Mouse (Mus musculus): Measurements from ENCODE around the gene Gpr171. TPM values are rescaled to one million over a fixed set of nuclear protein-coding genes. Genes with fewer than 3 reads are reported as not detected.
"Not testable (repeated sequence)": the region's sequence is repeated elsewhere in the genome, so short reads cannot be mapped to it uniquely, and the experiment has no call there.

Gpr171 gene
- total RNA-seq (2014; rRNA removed): not detected in 2 replicates
- polyA plus RNA-seq (2015; fragmentation: Nextera tagmentation; extraction: Ambion mirVana): 0.58 and 0.78 TPM in 2 replicates

DNA sequence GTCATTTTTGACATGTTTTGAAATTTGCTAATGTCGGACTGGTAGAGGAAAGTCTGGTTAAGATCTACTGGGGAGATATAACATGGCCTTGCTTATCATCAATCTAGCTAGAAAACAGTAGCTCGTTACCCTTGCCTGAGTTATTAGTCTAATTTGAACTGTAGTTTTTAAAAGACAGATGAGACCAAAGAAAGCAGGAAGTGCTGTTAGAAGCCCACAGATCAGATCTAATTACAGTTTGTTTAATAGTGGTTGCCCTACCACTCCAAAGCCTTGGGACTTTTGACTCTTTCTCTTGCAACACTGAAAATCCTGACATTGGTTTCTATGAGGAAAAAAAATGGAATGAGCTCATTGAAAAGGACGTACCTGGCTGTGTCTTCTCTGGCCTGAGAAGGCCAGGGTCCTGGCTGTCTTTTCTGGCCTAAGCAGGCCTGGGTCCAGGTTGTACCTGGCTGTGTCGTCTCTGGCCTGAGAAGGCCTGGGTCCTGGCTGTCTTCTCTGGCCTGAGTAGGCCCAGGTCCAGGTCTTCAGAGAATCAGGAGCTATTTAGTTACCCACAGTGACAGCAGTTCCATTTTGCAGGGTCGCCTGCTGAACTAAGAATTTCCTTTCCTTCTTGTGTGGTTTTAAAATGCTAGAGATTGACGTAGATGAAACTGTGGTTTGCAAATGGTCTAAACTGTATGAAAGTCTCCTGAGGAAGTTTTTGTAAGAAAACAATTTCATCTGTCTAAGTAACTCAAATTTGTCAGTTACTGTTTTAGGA lies at the start of gene Gpr171:
Gpr171 (minus strand) TSS at position 604 of the 769 bp plus-strand sequence.
- 82% methylated on average over 6 of the region's 6 CpGs for WGBS
- no peak for DNase-seq (ENCODE audit: low spot score)
- no peak within 1 kb of the TSS for H3K9ac ChIP-seq (replicated peaks; ENCODE audit: low read length)
- H3K27ac ChIP-seq: no peak within 1 kb of the TSS
- H3K9me3 ChIP-seq (ENCODE audit: low read length): no peaks in the 10 kb centered on the region
- no peaks in the 10 kb centered on the region for H3K27me3 ChIP-seq (ENCODE audit: insufficient read depth, low read length)
- no peak for TF ChIP-seq CTCF (IDR thresholded peaks at IDR 0.05; ENCODE audit: low read depth)
- H3K4me1 ChIP-seq (ENCODE audit: insufficient read depth, low read length): no peaks in the 10 kb centered on the region
- no peaks in the 10 kb centered on the region for H3K36me3 ChIP-seq (ENCODE audit: insufficient read depth, low read length)
- H3K4me2 ChIP-seq (ENCODE audit: low read depth, low read length): no peak within 1 kb of the TSS
- no peak within 1 kb of the TSS for H3K4me3 ChIP-seq (ENCODE audit: low read length)
- no peak for ATAC-seq

- DNase-seq (ENCODE audit: low spot score) (no peak), ATAC-seq (no peak)
- no peaks in the 10 kb centered on the region for H3K9me3 ChIP-seq (ENCODE audit: low read length)
- no peaks in the 10 kb centered on the region for H3K36me3 ChIP-seq (ENCODE audit: insufficient read depth, low read length)
- WGBS: 95% methylated on average over 2 of the region's 2 CpGs
- H3K4me2 ChIP-seq (ENCODE audit: low read depth, low read length): no peak overlapping the region
- no peaks in the 10 kb centered on the region for H3K4me1 ChIP-seq (ENCODE audit: insufficient read depth, low read length)
- no peak overlapping the region for H3K27ac ChIP-seq
- no peaks in the 10 kb centered on the region for H3K27me3 ChIP-seq (ENCODE audit: insufficient read depth, low read length)
- H3K4me3 ChIP-seq (ENCODE audit: low read length): no peak overlapping the region
- no peak for TF ChIP-seq CTCF (IDR thresholded peaks at IDR 0.05; ENCODE audit: low read depth)
- no peak overlapping the region for H3K9ac ChIP-seq (replicated peaks; ENCODE audit: low read length)
These were observed 49.0 kb upstream of the Gpr171 start for GRCm38 (mm10) chr3:59150624-59151023.

DNA sequence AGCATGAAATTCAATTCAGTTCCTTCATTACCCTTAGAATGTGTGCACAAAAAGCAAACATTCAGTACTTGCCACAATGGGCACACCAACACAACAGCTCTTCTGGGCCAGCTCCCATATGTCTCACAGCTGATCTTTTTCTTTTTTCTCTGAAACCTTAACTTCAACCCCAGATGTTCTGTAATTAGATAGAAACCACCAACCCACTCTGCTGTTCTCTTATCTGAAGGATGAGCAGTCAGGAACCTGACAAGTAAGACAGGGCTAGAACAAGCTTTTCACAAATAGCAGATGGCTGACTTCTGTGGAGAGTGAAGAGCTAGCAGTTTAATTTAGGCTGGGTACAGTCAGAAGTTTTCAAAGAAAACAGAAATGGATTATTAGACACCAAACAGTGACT lies 48.0 kb upstream of the Gpr171 start:
- Histone ChIP-seq H3K27ac (no peak overlapping the region), H3K4me3 (ENCODE audit: low read length) (no peak overlapping the region), H3K4me1 (ENCODE audit: insufficient read depth, low read length) (no peaks in the 10 kb centered on the region), H3K27me3 (ENCODE audit: insufficient read depth, low read length) (no peaks in the 10 kb centered on the region), H3K36me3 (ENCODE audit: insufficient read depth, low read length) (no peaks in the 10 kb centered on the region), H3K9ac (replicated peaks; ENCODE audit: low read length) (no peak overlapping the region), H3K9me3 (ENCODE audit: low read length) (no peaks in the 10 kb centered on the region), H3K4me2 (ENCODE audit: low read depth, low read length) (no peak overlapping the region)
- DNase-seq (ENCODE audit: low spot score) (no peak), ATAC-seq (no peak)
- no peak for TF ChIP-seq CTCF (IDR thresholded peaks at IDR 0.05; ENCODE audit: low read depth)

- no peaks in the 10 kb centered on the region for H3K36me3 ChIP-seq (ENCODE audit: insufficient read depth, low read length)
- H3K27me3 ChIP-seq (ENCODE audit: insufficient read depth, low read length): no peaks in the 10 kb centered on the region
- H3K9ac ChIP-seq (replicated peaks; ENCODE audit: low read length): no peak overlapping the region
- no peaks in the 10 kb centered on the region for H3K9me3 ChIP-seq (ENCODE audit: low read length)
- H3K4me2 ChIP-seq (ENCODE audit: low read depth, low read length): no peak overlapping the region
- TF ChIP-seq CTCF (IDR thresholded peaks at IDR 0.05; ENCODE audit: low read depth): no peak
- H3K27ac ChIP-seq: no peak overlapping the region
- no peak overlapping the region for H3K4me3 ChIP-seq (ENCODE audit: low read length)
- ATAC-seq (no peak), DNase-seq (ENCODE audit: low spot score) (no peak)
- no peaks in the 10 kb centered on the region for H3K4me1 ChIP-seq (ENCODE audit: insufficient read depth, low read length)
- 80% methylated on average over 5 of the region's 5 CpGs for WGBS
These were observed 43.6 kb upstream of the Gpr171 start for GRCm38 (mm10) chr3:59145194-59145593.

GRCm38 (mm10) chr3:59141507-59142305 lies 40.1 kb upstream of the Gpr171 start:
- no peaks in the 10 kb centered on the region for H3K36me3 ChIP-seq (ENCODE audit: insufficient read depth, low read length)
- H3K27ac ChIP-seq: no peak overlapping the region
- no peak for ATAC-seq
- no peak for TF ChIP-seq CTCF (IDR thresholded peaks at IDR 0.05; ENCODE audit: low read depth)
- H3K4me3 ChIP-seq (ENCODE audit: low read length): no peak overlapping the region
- H3K27me3 ChIP-seq (ENCODE audit: insufficient read depth, low read length): no peaks in the 10 kb centered on the region
- H3K4me1 ChIP-seq (ENCODE audit: insufficient read depth, low read length): no peaks in the 10 kb centered on the region
- whole genome bisulfite sequencing: 86% methylated on average over 8 of the region's 8 CpGs
- H3K4me2 ChIP-seq (ENCODE audit: low read depth, low read length): no peak overlapping the region
- DNase-seq (ENCODE audit: low spot score): no peak
- no peaks in the 10 kb centered on the region for H3K9me3 ChIP-seq (ENCODE audit: low read length)
- no peak overlapping the region for H3K9ac ChIP-seq (replicated peaks; ENCODE audit: low read length)

GRCm38 (mm10) chr3:59140941-59141340 lies 39.3 kb upstream of the Gpr171 start:
- not testable (repeated sequence) for H3K27me3 ChIP-seq (ENCODE audit: insufficient read depth, low read length); H3K4me3 ChIP-seq (ENCODE audit: low read length); H3K36me3 ChIP-seq (ENCODE audit: insufficient read depth, low read length); ATAC-seq; H3K4me1 ChIP-seq (ENCODE audit: insufficient read depth, low read length); H3K9me3 ChIP-seq (ENCODE audit: low read length); H3K4me2 ChIP-seq (ENCODE audit: low read depth, low read length); H3K9ac ChIP-seq (replicated peaks; ENCODE audit: low read length); DNase-seq (ENCODE audit: low spot score); H3K27ac ChIP-seq
- 86% methylated on average over 4 of the region's 4 CpGs for WGBS

DNA sequence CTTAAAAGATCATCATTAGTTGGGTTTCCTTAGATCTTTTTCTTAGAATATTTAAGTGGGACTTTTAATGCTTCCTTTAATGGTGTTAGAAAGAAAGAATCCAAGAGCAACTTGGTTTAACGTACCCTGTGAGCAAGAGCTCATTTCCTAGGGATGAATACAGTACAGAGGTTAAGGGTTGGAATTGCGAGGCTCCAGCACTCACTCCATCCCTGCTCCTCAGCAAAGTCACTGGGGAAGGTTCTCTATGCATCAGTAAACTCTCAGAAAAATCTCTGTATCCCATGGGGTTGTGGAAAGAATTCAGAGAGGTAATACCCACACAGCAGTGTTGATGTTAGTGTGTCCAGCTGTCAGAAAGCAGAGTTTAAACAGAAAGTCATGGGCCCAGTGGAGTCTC lies 38.5 kb upstream of the Gpr171 start:
- no peaks in the 10 kb centered on the region for H3K4me1 ChIP-seq (ENCODE audit: insufficient read depth, low read length)
- no peaks in the 10 kb centered on the region for H3K27me3 ChIP-seq (ENCODE audit: insufficient read depth, low read length)
- no peak overlapping the region for H3K4me3 ChIP-seq (ENCODE audit: low read length)
- ATAC-seq (no peak), DNase-seq (ENCODE audit: low spot score) (no peak)
- no peak overlapping the region for H3K4me2 ChIP-seq (ENCODE audit: low read depth, low read length)
- no peaks in the 10 kb centered on the region for H3K9me3 ChIP-seq (ENCODE audit: low read length)
- no peak overlapping the region for H3K9ac ChIP-seq (replicated peaks; ENCODE audit: low read length)
- no peak for TF ChIP-seq CTCF (IDR thresholded peaks at IDR 0.05; ENCODE audit: low read depth)
- 78% methylated on average over 2 of the region's 2 CpGs for WGBS
- H3K27ac ChIP-seq: no peak overlapping the region
- H3K36me3 ChIP-seq (ENCODE audit: insufficient read depth, low read length): no peaks in the 10 kb centered on the region
